Mouse (Mus musculus): Measurements from ENCODE around the gene Rabggta. TPM values are rescaled to one million over a fixed set of nuclear protein-coding genes. Genes with fewer than 3 reads are reported as not detected.

Gene Rabggta
- polyA plus RNA-seq, 1 experiment from 2014 or later = 36.3 TPM

DNA sequence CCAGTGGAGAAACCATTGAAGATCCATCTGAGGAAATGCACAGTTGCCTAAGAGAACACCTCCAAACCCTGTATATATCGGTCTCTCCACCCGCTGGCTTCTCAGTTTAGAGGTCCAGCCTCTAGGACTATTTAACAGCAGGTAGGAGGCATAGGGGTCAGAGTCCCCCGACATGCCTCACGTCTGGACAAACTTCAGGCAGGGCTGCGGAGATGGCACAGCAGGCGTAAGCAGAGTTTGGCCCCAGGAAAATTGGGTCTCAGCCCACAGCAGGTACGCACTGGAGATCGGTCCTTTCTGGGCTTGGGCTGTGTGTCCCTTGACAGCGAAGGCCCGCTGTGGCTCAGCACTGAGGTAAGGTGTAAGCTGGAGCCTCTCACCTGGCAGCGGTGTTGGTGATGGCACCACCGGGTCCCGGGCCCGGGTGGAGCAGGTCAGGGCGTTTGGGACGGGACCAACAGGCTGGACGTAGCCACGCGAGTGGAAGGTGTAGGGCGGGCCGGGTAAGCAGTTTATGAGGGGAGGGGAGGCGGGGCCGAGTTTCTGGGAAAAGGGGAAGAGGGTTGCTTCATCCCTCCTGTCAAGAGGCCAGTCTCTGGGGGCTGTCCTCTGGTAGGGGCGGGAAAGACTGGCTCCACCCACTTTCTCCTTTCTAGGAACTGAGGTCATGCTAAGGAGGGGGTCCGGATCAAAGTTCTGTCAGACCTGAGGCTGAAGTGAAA lies 8.9 kb downstream of the Rabggta start:
- peak; percentile 48; the same call in 1 of the 2 replicates for ATAC-seq (ENCODE audit: insufficient read depth, low FRiP score)
- peak overlapping the region; percentile 87 for H3K27ac ChIP-seq (ENCODE audit: low read length)
- H3K4me1 ChIP-seq (ENCODE audit: control insufficient read depth, insufficient read depth, low read length) = peaks cover 15% of the 10 kb centered on the region
- peak overlapping the region; percentile 68 for H3K9ac ChIP-seq (ENCODE audit: low read length)
- WGBS = 11% methylated on average over 25 of the region's 25 CpGs
- no peaks in the 10 kb centered on the region for H3K36me3 ChIP-seq (ENCODE audit: control insufficient read depth, insufficient read depth, low read length)
- no peaks in the 10 kb centered on the region for H3K9me3 ChIP-seq (replicated peaks; ENCODE audit: control insufficient read depth, low read length)
- H3K4me3 ChIP-seq (replicated peaks; ENCODE audit: low read length) = peak overlapping the region; percentile 37
- no peaks in the 10 kb centered on the region for H3K27me3 ChIP-seq (ENCODE audit: control insufficient read depth, insufficient read depth, low read length)
- H3K4me2 ChIP-seq (ENCODE audit: low read depth, low read length) = peak overlapping the region; percentile 53

DNA sequence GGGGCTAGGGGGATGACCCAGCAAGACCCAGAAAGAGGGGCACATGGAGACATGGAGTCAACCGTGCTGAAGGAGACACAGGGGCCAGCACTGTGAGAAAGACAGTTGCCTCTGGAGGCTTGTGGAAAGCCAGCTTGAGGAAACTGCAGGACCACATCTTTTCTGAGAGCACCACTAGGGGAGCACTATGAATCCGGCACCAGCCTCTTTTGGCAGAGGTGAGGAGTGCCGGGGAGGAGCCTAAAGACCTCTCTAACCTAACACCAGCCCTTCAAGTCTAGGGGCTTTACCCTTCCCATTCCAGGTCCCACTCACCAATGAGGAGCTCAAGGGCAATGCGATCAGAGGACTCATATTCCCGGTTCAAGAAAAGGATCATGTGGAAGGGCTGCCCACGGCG lies 10.3 kb downstream of the Rabggta start:
- Histone ChIP-seq H3K4me2 (ENCODE audit: low read depth, low read length) (peak overlapping the region; percentile 11; the same call in 1 of the 2 replicates), H3K27ac (ENCODE audit: low read length) (peak overlapping the region; percentile 87), H3K27me3 (ENCODE audit: control insufficient read depth, insufficient read depth, low read length) (no peaks in the 10 kb centered on the region)

DNA sequence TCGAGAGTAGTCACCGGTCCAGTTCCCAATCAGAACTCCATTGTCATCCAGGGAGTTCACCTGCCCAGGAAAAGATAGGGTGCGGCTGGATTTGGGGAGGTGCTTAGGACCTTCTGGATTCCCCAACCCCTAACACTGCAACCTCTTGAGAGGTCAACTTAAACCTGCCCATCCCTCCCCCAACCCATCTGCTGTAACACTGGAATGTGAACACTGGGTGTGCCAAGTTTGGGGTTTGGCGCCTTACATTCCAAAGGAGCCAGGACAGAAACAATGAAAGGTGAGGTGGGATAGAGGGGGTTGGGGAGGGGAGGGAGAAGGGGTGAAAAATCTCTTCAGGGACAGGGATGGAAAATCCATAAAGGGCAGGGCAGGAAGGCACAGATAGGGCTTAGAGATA lies 12.6 kb downstream of the Rabggta start:
- H3K9ac ChIP-seq (ENCODE audit: low read length) = no peak overlapping the region

More for the DNA sequence above, 10.3 kb downstream of the Rabggta start:
- Histone ChIP-seq H3K4me1 (ENCODE audit: control insufficient read depth, insufficient read depth, low read length) (peaks cover 15% of the 10 kb centered on the region), H3K9me3 (replicated peaks; ENCODE audit: control insufficient read depth, low read length) (no peaks in the 10 kb centered on the region), H3K36me3 (ENCODE audit: control insufficient read depth, insufficient read depth, low read length) (no peaks in the 10 kb centered on the region), H3K9ac (ENCODE audit: low read length) (peak overlapping the region; percentile 68; the same call in 1 of the 2 replicates), H3K4me3 (replicated peaks; ENCODE audit: low read length) (peak overlapping the region; percentile 37)
- ATAC-seq (ENCODE audit: insufficient read depth, low FRiP score) = no peak
- WGBS = 78% methylated on average over 7 of the region's 7 CpGs

DNA sequence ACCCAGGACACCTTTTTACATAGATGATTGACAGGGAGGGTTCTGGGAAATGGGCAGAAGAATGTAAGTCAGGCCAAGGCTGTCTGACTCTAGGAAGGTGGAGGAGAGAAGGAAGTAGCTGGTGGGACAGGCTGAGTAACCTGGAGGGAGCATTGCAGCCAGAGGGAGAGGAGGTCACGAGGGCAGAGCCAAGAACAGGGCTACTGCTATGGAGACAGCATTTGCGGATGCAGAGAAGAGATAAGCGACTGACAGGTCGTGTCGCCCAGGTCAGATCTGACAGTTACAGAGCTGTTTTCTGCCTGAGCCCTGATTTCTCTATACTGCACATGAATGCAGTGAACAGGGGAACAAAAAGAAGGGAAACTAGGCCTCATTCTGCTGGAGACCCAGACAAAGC lies 14.7 kb downstream of the Rabggta start:
- Histone ChIP-seq H3K4me3 (replicated peaks; ENCODE audit: low read length) (no peak overlapping the region), H3K27me3 (ENCODE audit: control insufficient read depth, insufficient read depth, low read length) (no peaks in the 10 kb centered on the region), H3K4me2 (ENCODE audit: low read depth, low read length) (no peak overlapping the region), H3K4me1 (ENCODE audit: control insufficient read depth, insufficient read depth, low read length) (no peaks in the 10 kb centered on the region), H3K36me3 (ENCODE audit: control insufficient read depth, insufficient read depth, low read length) (no peaks in the 10 kb centered on the region), H3K27ac (ENCODE audit: low read length) (no peak overlapping the region), H3K9me3 (replicated peaks; ENCODE audit: control insufficient read depth, low read length) (no peaks in the 10 kb centered on the region), H3K9ac (ENCODE audit: low read length) (no peak overlapping the region)
- ATAC-seq (ENCODE audit: insufficient read depth, low FRiP score) = no peak
- 59% methylated on average over 5 of the region's 5 CpGs for WGBS

More for the DNA sequence above, 12.6 kb downstream of the Rabggta start:
- Histone ChIP-seq H3K27me3 (ENCODE audit: control insufficient read depth, insufficient read depth, low read length) (no peaks in the 10 kb centered on the region), H3K4me2 (ENCODE audit: low read depth, low read length) (0 out of 2 replicates have a peak overlapping the region, but pooled peaks have one; percentile 20), H3K4me1 (ENCODE audit: control insufficient read depth, insufficient read depth, low read length) (peaks cover 10% of the 10 kb centered on the region), H3K9me3 (replicated peaks; ENCODE audit: control insufficient read depth, low read length) (no peaks in the 10 kb centered on the region), H3K27ac (ENCODE audit: low read length) (no peak overlapping the region), H3K36me3 (ENCODE audit: control insufficient read depth, insufficient read depth, low read length) (no peaks in the 10 kb centered on the region), H3K4me3 (replicated peaks; ENCODE audit: low read length) (no peak overlapping the region)
- ATAC-seq (ENCODE audit: insufficient read depth, low FRiP score) = no peak
- 64% methylated on average over 4 of the region's 4 CpGs for WGBS

DNA sequence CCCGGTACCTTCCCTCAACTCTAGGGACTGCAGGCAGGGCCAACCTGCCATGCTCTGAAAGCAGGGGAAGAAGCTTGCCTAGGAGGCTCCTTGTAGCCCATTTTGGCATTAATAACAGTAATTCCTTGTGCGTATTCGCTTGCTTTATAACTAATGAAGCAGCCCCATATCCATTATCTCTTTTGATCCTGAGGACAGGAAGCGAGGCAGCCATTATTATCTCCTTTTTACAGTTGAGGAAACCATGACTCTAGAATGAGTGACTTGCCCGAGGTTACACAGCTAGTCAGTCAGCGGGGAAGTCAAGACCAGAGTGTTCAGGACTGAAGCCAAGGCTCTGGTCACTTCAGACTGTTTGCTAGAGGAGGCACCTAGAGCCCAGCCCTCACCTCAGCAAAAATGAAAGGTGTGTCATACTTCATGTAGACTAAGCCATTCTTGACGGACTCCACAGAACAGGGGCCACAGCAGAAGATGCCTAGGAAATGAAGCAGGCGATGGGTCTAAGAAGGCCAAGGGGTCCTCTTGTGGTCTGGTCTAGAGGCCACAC lies 15.9 kb downstream of the Rabggta start:
- WGBS = 80% methylated on average over 8 of the region's 8 CpGs
- no peak for ATAC-seq (ENCODE audit: insufficient read depth, low FRiP score)
- H3K36me3 ChIP-seq (ENCODE audit: control insufficient read depth, insufficient read depth, low read length) = no peaks in the 10 kb centered on the region

DNA sequence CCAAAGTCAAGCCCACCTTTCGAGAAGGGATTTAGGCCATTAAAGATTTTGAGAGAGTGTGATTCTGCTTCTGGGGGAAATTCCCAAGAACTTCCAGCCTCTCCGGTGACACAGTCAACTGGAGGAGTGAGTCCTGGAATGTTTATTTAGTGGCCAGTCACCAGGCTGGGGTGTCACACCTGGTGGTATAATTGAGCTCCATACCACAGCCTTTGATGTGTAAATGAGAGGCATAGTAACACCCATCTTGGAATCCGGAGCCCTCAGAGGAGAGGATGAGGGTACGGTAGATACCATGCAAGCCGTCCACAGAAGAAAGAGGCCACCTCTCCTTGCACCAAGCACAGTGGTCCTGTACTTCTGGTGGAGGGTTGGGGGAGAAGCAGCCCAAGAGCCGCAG lies 19.3 kb downstream of the Rabggta start:
- no peaks in the 10 kb centered on the region for H3K27me3 ChIP-seq (ENCODE audit: control insufficient read depth, insufficient read depth, low read length)
- no peaks in the 10 kb centered on the region for H3K4me1 ChIP-seq (ENCODE audit: control insufficient read depth, insufficient read depth, low read length)
- H3K27ac ChIP-seq (ENCODE audit: low read length) = no peak overlapping the region
- no peak overlapping the region for H3K4me3 ChIP-seq (replicated peaks; ENCODE audit: low read length)
- 46% methylated on average over 6 of the region's 6 CpGs for WGBS
- no peak overlapping the region for H3K9ac ChIP-seq (ENCODE audit: low read length)
- no peak for ATAC-seq (ENCODE audit: insufficient read depth, low FRiP score)
- no peak overlapping the region for H3K4me2 ChIP-seq (ENCODE audit: low read depth, low read length)
- H3K9me3 ChIP-seq (replicated peaks; ENCODE audit: control insufficient read depth, low read length) = no peaks in the 10 kb centered on the region
- H3K36me3 ChIP-seq (ENCODE audit: control insufficient read depth, insufficient read depth, low read length) = no peaks in the 10 kb centered on the region

More for the DNA sequence above, 15.9 kb downstream of the Rabggta start:
- no peak overlapping the region for H3K27ac ChIP-seq (ENCODE audit: low read length)
- no peaks in the 10 kb centered on the region for H3K27me3 ChIP-seq (ENCODE audit: control insufficient read depth, insufficient read depth, low read length)
- no peaks in the 10 kb centered on the region for H3K9me3 ChIP-seq (replicated peaks; ENCODE audit: control insufficient read depth, low read length)
- H3K4me3 ChIP-seq (replicated peaks; ENCODE audit: low read length) = no peak overlapping the region
- no peak overlapping the region for H3K4me2 ChIP-seq (ENCODE audit: low read depth, low read length)
- no peak overlapping the region for H3K9ac ChIP-seq (ENCODE audit: low read length)
- H3K4me1 ChIP-seq (ENCODE audit: control insufficient read depth, insufficient read depth, low read length) = no peaks in the 10 kb centered on the region

DNA sequence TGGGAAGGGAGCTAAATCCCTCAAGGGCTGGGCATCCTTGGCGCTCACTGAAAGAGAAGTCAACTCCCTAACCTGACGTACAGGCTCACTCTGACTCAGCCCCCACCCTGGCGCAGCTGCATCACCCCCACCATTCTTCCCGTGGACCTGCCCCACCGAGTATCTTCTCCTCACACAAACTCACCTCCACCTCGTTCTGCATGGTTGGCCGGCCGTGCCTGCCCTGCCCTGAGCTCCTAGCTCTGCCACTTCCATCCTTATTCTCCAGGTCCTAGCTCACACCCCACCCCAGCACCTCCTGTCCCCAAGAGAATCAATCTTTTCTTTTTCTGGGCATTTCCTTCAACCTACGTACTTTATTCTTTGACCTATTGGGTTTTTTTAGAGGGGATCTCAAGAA lies 20.9 kb downstream of the Rabggta start:
- Histone ChIP-seq H3K27me3 (ENCODE audit: control insufficient read depth, insufficient read depth, low read length) (no peaks in the 10 kb centered on the region), H3K4me1 (ENCODE audit: control insufficient read depth, insufficient read depth, low read length) (no peaks in the 10 kb centered on the region), H3K9me3 (replicated peaks; ENCODE audit: control insufficient read depth, low read length) (no peaks in the 10 kb centered on the region), H3K36me3 (ENCODE audit: control insufficient read depth, insufficient read depth, low read length) (no peaks in the 10 kb centered on the region), H3K4me2 (ENCODE audit: low read depth, low read length) (no peak overlapping the region), H3K27ac (ENCODE audit: low read length) (no peak overlapping the region), H3K4me3 (replicated peaks; ENCODE audit: low read length) (no peak overlapping the region), H3K9ac (ENCODE audit: low read length) (peak overlapping the region; percentile 14; the same call in 1 of the 2 replicates)
- ATAC-seq (ENCODE audit: insufficient read depth, low FRiP score) = peak; percentile 31; the same call in 1 of the 2 replicates
- WGBS = 57% methylated on average over 9 of the region's 9 CpGs

DNA sequence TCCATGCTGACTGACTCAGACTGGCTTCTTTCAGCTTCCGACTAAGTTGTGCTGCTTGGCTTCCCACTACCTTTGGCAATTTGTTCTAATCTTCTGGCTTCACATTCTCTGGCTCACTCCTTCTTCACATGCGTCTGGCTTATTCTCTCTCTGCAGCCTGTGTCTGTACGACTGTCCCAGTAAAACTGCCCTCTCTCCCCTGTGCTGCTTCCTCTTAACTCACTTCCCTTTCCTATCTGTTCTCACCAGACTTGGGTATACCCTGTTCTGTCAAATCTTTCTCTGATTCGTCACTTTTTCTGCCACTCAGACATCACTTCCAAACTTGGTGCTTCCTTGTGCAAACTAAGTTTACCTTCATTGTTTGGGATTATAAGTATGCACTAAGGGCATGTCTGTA lies 24.8 kb downstream of the Rabggta start:
- no peak for ATAC-seq (ENCODE audit: insufficient read depth, low FRiP score)
- WGBS = 79% methylated on average over 4 of the region's 4 CpGs
- no peak overlapping the region for H3K4me2 ChIP-seq (ENCODE audit: low read depth, low read length)

DNA sequence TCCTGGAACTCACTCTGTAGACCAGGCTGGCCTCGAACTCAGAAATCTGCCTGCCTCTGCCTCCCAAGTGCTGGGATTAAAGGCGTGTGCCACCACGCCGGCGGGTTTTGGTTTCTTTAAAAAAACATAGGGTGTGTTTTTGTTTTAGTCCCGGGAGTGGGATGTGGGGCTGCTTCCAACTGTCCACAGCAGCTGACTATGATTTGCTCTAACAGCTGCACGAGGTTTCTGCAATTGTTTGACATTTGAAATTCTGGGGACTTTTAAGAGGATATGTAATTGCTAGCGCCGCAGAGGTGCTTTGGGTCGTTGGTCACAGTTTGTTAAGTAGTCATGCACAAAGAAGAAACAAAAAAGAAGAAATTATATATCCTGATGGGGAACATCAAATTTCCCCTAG lies 32.6 kb downstream of the Rabggta start:
- 61% methylated on average over 10 of the region's 10 CpGs for WGBS
- no peak overlapping the region for H3K4me2 ChIP-seq (ENCODE audit: low read depth, low read length)
- no peaks in the 10 kb centered on the region for H3K9me3 ChIP-seq (replicated peaks; ENCODE audit: control insufficient read depth, low read length)
- H3K36me3 ChIP-seq (ENCODE audit: control insufficient read depth, insufficient read depth, low read length) = no peaks in the 10 kb centered on the region
- H3K4me3 ChIP-seq (replicated peaks; ENCODE audit: low read length) = no peak overlapping the region
- ATAC-seq (ENCODE audit: insufficient read depth, low FRiP score) = no peak
- H3K9ac ChIP-seq (ENCODE audit: low read length) = no peak overlapping the region
- H3K4me1 ChIP-seq (ENCODE audit: control insufficient read depth, insufficient read depth, low read length) = no peaks in the 10 kb centered on the region
- H3K27ac ChIP-seq (ENCODE audit: low read length) = no peak overlapping the region
- no peaks in the 10 kb centered on the region for H3K27me3 ChIP-seq (ENCODE audit: control insufficient read depth, insufficient read depth, low read length)

More for the DNA sequence above, 24.8 kb downstream of the Rabggta start:
- no peaks in the 10 kb centered on the region for H3K36me3 ChIP-seq (ENCODE audit: control insufficient read depth, insufficient read depth, low read length)
- no peaks in the 10 kb centered on the region for H3K4me1 ChIP-seq (ENCODE audit: control insufficient read depth, insufficient read depth, low read length)
- no peak overlapping the region for H3K4me3 ChIP-seq (replicated peaks; ENCODE audit: low read length)
- no peak overlapping the region for H3K9ac ChIP-seq (ENCODE audit: low read length)
- H3K9me3 ChIP-seq (replicated peaks; ENCODE audit: control insufficient read depth, low read length) = no peaks in the 10 kb centered on the region
- H3K27ac ChIP-seq (ENCODE audit: low read length) = no peak overlapping the region
- no peaks in the 10 kb centered on the region for H3K27me3 ChIP-seq (ENCODE audit: control insufficient read depth, insufficient read depth, low read length)

Data from stomach, embryonic 16.5 days (tissue).